Mouse (Mus musculus) hindbrain, embryonic 13.5 days (tissue): ENCODE data around the gene Rpl10. TPM values are rescaled to one million over a fixed set of nuclear protein-coding genes. Genes with fewer than 3 reads are reported as not detected.

ENCODE experiments used
- ATAC-seq: fragments of 200-750 bp; cut with Nextera tagmentation; 2 replicates; pipeline ENCODE4 v1.8.0; 2017; ENCODE audit warnings: moderate TSS enrichment; ENCODE audit not compliant: low FRiP score
- H3K27ac ChIP-seq: fragments of 300-500 bp; sonication (generic); 2 replicates; pipeline ENCODE4 v1.5.1; 2015; ENCODE audit warnings: inconsistent platforms, mild to moderate bottlenecking, moderate library complexity
- H3K27me3 ChIP-seq: fragments of 300-500 bp; sonication (generic); 2 replicates; pipeline ENCODE4 v1.6.1; 2015; ENCODE audit warnings: mild to moderate bottlenecking, inconsistent platforms
- H3K36me3 ChIP-seq: fragments of 300-500 bp; sonication (generic); 2 replicates; pipeline ENCODE4 v1.6.1; 2015; ENCODE audit warnings: mild to moderate bottlenecking, inconsistent platforms
- H3K4me1 ChIP-seq: fragments of 300-500 bp; sonication (generic); replicated peaks from 2 replicates; pipeline ENCODE4 v1.6.1; 2015; ENCODE audit warnings: inconsistent platforms
- H3K4me2 ChIP-seq: fragments of 300-500 bp; sonication (generic); 2 replicates; pipeline ENCODE4 v1.6.1; 2015; ENCODE audit warnings: inconsistent platforms, mild to moderate bottlenecking, moderate library complexity
- H3K4me3 ChIP-seq: fragments of 300-500 bp; sonication (generic); 2 replicates; pipeline ENCODE4 v1.5.1; 2015; ENCODE audit warnings: mild to moderate bottlenecking, inconsistent platforms
- H3K9ac ChIP-seq: fragments of 300-500 bp; sonication (generic); 2 replicates; pipeline ENCODE4 v1.6.1; 2015; ENCODE audit warnings: mild to moderate bottlenecking, inconsistent platforms
- H3K9me3 ChIP-seq: fragments of 300-500 bp; sonication (generic); 2 replicates; pipeline ENCODE4 v1.6.1; 2016; ENCODE audit warnings: inconsistent platforms
- WGBS: fragments of 180-500 bp; shearing (Covaris S2); methylation state at CpG from one replicate; pipeline ENCODE4 v1.1.7; 2015; 5-methylcytosine and 5-hydroxymethylcytosine counted together
- polyA plus RNA-seq: library from polyadenylated mRNA; unstranded; fragments of >200 nt; fragmentation: Nextera tagmentation; extraction: Ambion mirVana; gene quantifications from 2 replicates; pipeline ENCODE4 v1.2.1, GENCODE M21; 2015

Gene Rpl10
- polyA plus RNA-seq: 532 and 538 TPM in 2 replicates

GRCm38 (mm10) chrX:74270062-74270901, at the start of gene Rpl10:
Gene Rpl10, plus strand, starts transcription at chrX:74270812.
- WGBS: 17% methylated on average over 42 of the region's 42 CpGs
- peak within 1 kb of the TSS; percentile 84 for H3K9ac ChIP-seq

GRCm38 (mm10) chrX:74230038-74230437, 40.6 kb upstream of the Rpl10 start:
- Histone ChIP-seq H3K9me3 (no peaks in the 10 kb centered on the region), H3K36me3 (peaks cover 99% of the 10 kb centered on the region), H3K9ac (no peak overlapping the region), H3K27me3 (no peaks in the 10 kb centered on the region), H3K4me3 (no peak overlapping the region), H3K27ac (no peak overlapping the region), H3K4me1 (no peaks in the 10 kb centered on the region), H3K4me2 (no peak overlapping the region)
- ATAC-seq: no peak
- 90% methylated on average over 1 of the region's 1 CpGs for WGBS

More at GRCm38 (mm10) chrX:74270062-74270901, at the start of gene Rpl10:
- H3K4me2 ChIP-seq: peak within 1 kb of the TSS; percentile 64
- peak within 1 kb of the TSS; percentile 57 for H3K4me3 ChIP-seq
- peaks cover 10% of the 10 kb centered on the region for H3K4me1 ChIP-seq
- ATAC-seq: peak; percentile 95
- H3K36me3 ChIP-seq: peaks cover 7% of the 10 kb centered on the region; the same call in 1 of the 2 replicates
- peak within 1 kb of the TSS; percentile 96 for H3K27ac ChIP-seq
- no peaks in the 10 kb centered on the region for H3K27me3 ChIP-seq
- H3K9me3 ChIP-seq: no peaks in the 10 kb centered on the region

GRCm38 (mm10) chrX:74233196-74233595, 37.4 kb upstream of the Rpl10 start:
- H3K36me3 ChIP-seq: peaks cover 95% of the 10 kb centered on the region

GRCm38 (mm10) chrX:74240332-74240731, 30.3 kb upstream of the Rpl10 start:
- Histone ChIP-seq H3K9ac (no peak overlapping the region), H3K4me3 (no peak overlapping the region), H3K36me3 (peaks cover 73% of the 10 kb centered on the region), H3K4me1 (peaks cover 19% of the 10 kb centered on the region), H3K27ac (no peak overlapping the region), H3K4me2 (no peak overlapping the region), H3K9me3 (no peaks in the 10 kb centered on the region), H3K27me3 (no peaks in the 10 kb centered on the region)
- WGBS: 89% methylated on average over 4 of the region's 4 CpGs
- ATAC-seq: no peak

More at GRCm38 (mm10) chrX:74233196-74233595, 37.4 kb upstream of the Rpl10 start:
- no peaks in the 10 kb centered on the region for H3K4me1 ChIP-seq
- H3K9me3 ChIP-seq: no peaks in the 10 kb centered on the region
- 95% methylated on average over 4 of the region's 5 CpGs for WGBS
- H3K27ac ChIP-seq: no peak overlapping the region
- no peak overlapping the region for H3K4me2 ChIP-seq
- ATAC-seq: no peak
- H3K4me3 ChIP-seq: no peak overlapping the region
- no peaks in the 10 kb centered on the region for H3K27me3 ChIP-seq
- no peak overlapping the region for H3K9ac ChIP-seq

- ATAC-seq: no peak
- Histone ChIP-seq H3K4me3 (peak overlapping the region; percentile 57), H3K4me2 (peak overlapping the region; percentile 69), H3K27me3 (no peaks in the 10 kb centered on the region), H3K4me1 (peaks cover 19% of the 10 kb centered on the region), H3K9me3 (no peaks in the 10 kb centered on the region), H3K27ac (no peak overlapping the region), H3K36me3 (peaks cover 47% of the 10 kb centered on the region), H3K9ac (peak overlapping the region; percentile 85)
- WGBS: 93% methylated on average over 2 of the region's 2 CpGs
Observed at GRCm38 (mm10) chrX:74243396-74243795, 27.2 kb upstream of the Rpl10 start.

- Histone ChIP-seq H3K4me2 (peak overlapping the region; percentile 69), H3K36me3 (peaks cover 43% of the 10 kb centered on the region), H3K4me1 (peaks cover 19% of the 10 kb centered on the region), H3K4me3 (peak overlapping the region; percentile 57), H3K27me3 (no peaks in the 10 kb centered on the region), H3K9me3 (no peaks in the 10 kb centered on the region), H3K9ac (peak overlapping the region; percentile 85), H3K27ac (peak overlapping the region; percentile 92; the same call in 1 of the 2 replicates)
- 60% methylated on average over 3 of the region's 3 CpGs for WGBS
- no peak for ATAC-seq
Observed at GRCm38 (mm10) chrX:74243807-74244206, 26.8 kb upstream of the Rpl10 start.

GRCm38 (mm10) chrX:74244614-74245083, 26.0 kb upstream of the Rpl10 start:
- peak; percentile 30 for ATAC-seq
- peaks cover 35% of the 10 kb centered on the region for H3K36me3 ChIP-seq
- H3K4me1 ChIP-seq: peaks cover 26% of the 10 kb centered on the region
- H3K27ac ChIP-seq: peak overlapping the region; percentile 92
- H3K4me3 ChIP-seq: peak overlapping the region; percentile 57
- no peaks in the 10 kb centered on the region for H3K9me3 ChIP-seq
- H3K4me2 ChIP-seq: peak overlapping the region; percentile 69
- no peaks in the 10 kb centered on the region for H3K27me3 ChIP-seq
- H3K9ac ChIP-seq: peak overlapping the region; percentile 85
- 37% methylated on average over 3 of the region's 3 CpGs for WGBS

GRCm38 (mm10) chrX:74245107-74245506, 25.5 kb upstream of the Rpl10 start:
- no peak for ATAC-seq
- peaks cover 26% of the 10 kb centered on the region for H3K4me1 ChIP-seq
- peak overlapping the region; percentile 57 for H3K4me3 ChIP-seq
- H3K27me3 ChIP-seq: no peaks in the 10 kb centered on the region
- 31% methylated on average over 1 of the region's 1 CpGs for WGBS
- H3K9ac ChIP-seq: peak overlapping the region; percentile 85
- peak overlapping the region; percentile 92 for H3K27ac ChIP-seq
- peak overlapping the region; percentile 69 for H3K4me2 ChIP-seq
- no peaks in the 10 kb centered on the region for H3K9me3 ChIP-seq
- H3K36me3 ChIP-seq: peaks cover 30% of the 10 kb centered on the region

- no peaks in the 10 kb centered on the region for H3K27me3 ChIP-seq
- WGBS: 19% methylated on average over 21 of the region's 21 CpGs
- ATAC-seq: peak; percentile 53
Observed at GRCm38 (mm10) chrX:74245687-74246086, 24.9 kb upstream of the Rpl10 start.

GRCm38 (mm10) chrX:74246213-74246681, 24.4 kb upstream of the Rpl10 start:
- Histone ChIP-seq H3K27ac (peak overlapping the region; percentile 92), H3K4me2 (peak overlapping the region; percentile 69), H3K4me1 (peaks cover 26% of the 10 kb centered on the region), H3K4me3 (peak overlapping the region; percentile 57), H3K36me3 (peaks cover 19% of the 10 kb centered on the region), H3K9ac (peak overlapping the region; percentile 85), H3K27me3 (no peaks in the 10 kb centered on the region), H3K9me3 (no peaks in the 10 kb centered on the region)
- ATAC-seq: peak; percentile 92
- 20% methylated on average over 35 of the region's 38 CpGs for WGBS

More at GRCm38 (mm10) chrX:74245687-74246086, 24.9 kb upstream of the Rpl10 start:
- H3K36me3 ChIP-seq: peaks cover 25% of the 10 kb centered on the region
- peak overlapping the region; percentile 57 for H3K4me3 ChIP-seq
- peak overlapping the region; percentile 69 for H3K4me2 ChIP-seq
- peak overlapping the region; percentile 85 for H3K9ac ChIP-seq
- H3K4me1 ChIP-seq: peaks cover 26% of the 10 kb centered on the region
- peak overlapping the region; percentile 92 for H3K27ac ChIP-seq
- H3K9me3 ChIP-seq: no peaks in the 10 kb centered on the region

- H3K9ac ChIP-seq: peak overlapping the region; percentile 65
- WGBS: 24% methylated on average over 15 of the region's 15 CpGs
- ATAC-seq: peak; percentile 25
Observed at GRCm38 (mm10) chrX:74246693-74247092, 23.9 kb upstream of the Rpl10 start.

GRCm38 (mm10) chrX:74248651-74249050, 22.0 kb upstream of the Rpl10 start:
- Histone ChIP-seq H3K9me3 (no peaks in the 10 kb centered on the region), H3K27ac (no peak overlapping the region), H3K36me3 (no peaks in the 10 kb centered on the region), H3K4me2 (no peak overlapping the region), H3K27me3 (no peaks in the 10 kb centered on the region), H3K4me1 (peaks cover 13% of the 10 kb centered on the region), H3K4me3 (no peak overlapping the region), H3K9ac (no peak overlapping the region)
- no peak for ATAC-seq
- WGBS: 24% methylated on average over 3 of the region's 3 CpGs

More at GRCm38 (mm10) chrX:74246693-74247092, 23.9 kb upstream of the Rpl10 start:
- peaks cover 15% of the 10 kb centered on the region for H3K36me3 ChIP-seq
- H3K9me3 ChIP-seq: no peaks in the 10 kb centered on the region
- no peaks in the 10 kb centered on the region for H3K27me3 ChIP-seq
- H3K4me2 ChIP-seq: peak overlapping the region; percentile 69
- peaks cover 26% of the 10 kb centered on the region for H3K4me1 ChIP-seq
- H3K4me3 ChIP-seq: peak overlapping the region; percentile 57
- H3K27ac ChIP-seq: peak overlapping the region; percentile 72
